Mouse (Mus musculus): ENCODE measurements around the gene Arhgap45.

DNA sequence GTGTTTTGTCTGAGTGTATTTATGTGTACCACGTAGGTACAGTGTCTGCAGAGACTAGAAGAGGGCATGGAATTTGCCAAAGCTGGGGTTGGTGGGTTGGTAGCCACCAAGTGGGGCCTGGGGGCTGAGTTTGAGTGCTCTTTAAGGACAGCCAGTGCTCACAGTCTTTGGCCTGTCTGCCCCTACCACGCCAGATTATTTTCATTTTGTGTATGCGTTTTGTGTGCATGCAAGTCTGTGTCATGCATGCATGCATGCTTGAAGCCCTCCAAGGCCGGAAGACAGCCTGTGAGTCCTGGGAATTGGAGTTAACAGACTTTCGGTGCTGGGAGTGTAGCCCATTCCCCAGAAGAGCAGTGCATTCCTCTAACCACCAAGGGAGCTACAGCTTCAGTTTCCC is 38.9 kb downstream of the Arhgap45 start:
- no peak for TF ChIP-seq USF1 (IDR thresholded peaks at IDR 0.05; ENCODE audit: low read depth)
- no peak for TF ChIP-seq E2F4 (IDR thresholded peaks at IDR 0.05; ENCODE audit: insufficient read depth)
- no peak for TF ChIP-seq POLR2A (IDR thresholded peaks at IDR 0.05; ENCODE audit: insufficient read length, low read depth)
- no peak for TF ChIP-seq TCF3 (IDR thresholded peaks at IDR 0.05; ENCODE audit: insufficient read length, low read depth)
- TF ChIP-seq TCF12 (IDR thresholded peaks at IDR 0.05; ENCODE audit: insufficient read depth, poor library complexity, severe bottlenecking), result no peak
- no peak for TF ChIP-seq REST (IDR thresholded peaks at IDR 0.05; ENCODE audit: insufficient read depth, insufficient read length)
- TF ChIP-seq MAX (IDR thresholded peaks at IDR 0.05; ENCODE audit: low read depth), result no peak
- TF ChIP-seq POLR2AphosphoS2 (IDR thresholded peaks at IDR 0.05; ENCODE audit: insufficient read length, low read depth), result peak; percentile 55
- no peak for TF ChIP-seq MYOG (IDR thresholded peaks at IDR 0.05; ENCODE audit: control insufficient read depth in 1 of 3, insufficient read depth in 1 of 3, insufficient read length in 2 of 3, low read depth in 2 of 3)

Data from myocyte (in vitro differentiated cells).